Mouse (Mus musculus): ENCODE results near the gene Ispd.

- no peak for TF ChIP-seq CTCF (IDR thresholded peaks at IDR 0.05; ENCODE audit: insufficient read depth, low read length)
- no peak for TF ChIP-seq POLR2A (IDR thresholded peaks at IDR 0.05; ENCODE audit: borderline replicate concordance, extremely low read depth, low read depth, low read length)
Observed at GRCm38 (mm10) chr12:36481742-36482141, 100.5 kb downstream of the Ispd start.
